Mouse (Mus musculus) right cerebral cortex, postnatal 4 days (tissue): ENCODE results near the gene Dazap2.
"Not testable (repeated sequence)": the region's sequence is repeated elsewhere in the genome, so short reads cannot be mapped to it uniquely, and the experiment has no call there.

ENCODE experiments used
- DNase-seq: peaks from one replicate; pipeline ENCODE4 v3.0.0-alpha.2; 2022

Gene Dazap2

GRCm38 (mm10) chr15:100612432-100612831 is 2.7 kb upstream of the Dazap2 start:
- no peak for DNase-seq

- DNase-seq = peak; percentile 81
These were observed 1.6 kb upstream of the Dazap2 start for GRCm38 (mm10) chr15:100613584-100613983.

DNA sequence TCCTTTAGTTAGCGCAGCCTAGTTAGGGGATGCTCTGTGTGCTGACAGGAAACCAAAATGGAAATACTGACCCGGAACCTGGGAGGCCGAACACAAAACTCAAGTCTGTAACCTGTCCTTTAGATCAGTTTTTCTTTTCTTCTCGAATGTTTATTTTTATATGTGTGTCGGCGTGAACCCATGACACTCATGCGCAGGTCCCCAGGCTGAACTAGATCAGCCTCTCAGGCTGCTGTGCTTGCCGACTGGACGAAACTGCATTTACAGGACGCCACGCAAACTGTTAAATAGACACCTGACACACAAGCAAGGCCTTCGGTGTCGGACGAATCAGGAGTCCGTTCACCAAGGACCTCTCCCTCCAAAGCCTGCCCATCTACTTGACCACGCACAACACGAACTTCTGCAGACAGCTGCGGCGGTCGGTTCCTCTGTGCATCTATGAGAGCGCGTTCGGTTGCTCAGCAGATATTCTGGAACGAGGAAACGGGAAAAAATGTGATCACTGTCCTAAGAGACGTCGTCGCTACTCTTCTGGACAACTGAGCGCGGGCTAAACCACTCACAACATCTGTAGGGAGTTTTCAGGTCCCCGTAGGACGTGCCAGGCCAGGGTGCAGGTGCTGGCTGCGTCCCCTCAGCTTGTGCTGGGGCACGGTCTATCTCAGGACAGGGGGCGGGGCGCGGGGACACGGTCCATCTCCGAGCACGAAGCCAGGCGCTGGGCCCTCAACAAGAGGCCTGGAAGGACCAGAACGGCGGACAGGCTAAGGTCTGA is 742 bp upstream of the Dazap2 start:
- no peak for DNase-seq

DNA sequence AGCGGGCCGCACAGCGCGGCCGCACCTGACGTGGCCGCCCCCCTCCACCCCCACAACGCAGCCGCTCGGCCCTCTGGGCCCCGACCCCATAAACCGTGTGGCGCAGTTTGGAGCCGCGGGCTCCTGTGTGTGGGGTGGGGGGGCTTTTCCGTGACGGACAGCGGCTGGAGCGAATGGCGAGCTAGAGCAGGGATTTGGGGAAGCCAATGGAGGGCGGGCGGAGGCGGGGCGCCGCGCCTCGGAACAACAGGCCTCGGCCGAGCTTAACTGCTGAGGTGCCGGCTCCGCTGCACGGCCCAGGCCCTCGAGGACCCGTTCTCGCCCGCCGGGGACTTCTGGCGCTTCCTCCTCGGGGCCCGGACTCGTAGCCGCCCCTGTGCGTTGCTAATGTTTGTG is 674 bp downstream of the Dazap2 start:
- DNase-seq = peak; percentile 98

DNA sequence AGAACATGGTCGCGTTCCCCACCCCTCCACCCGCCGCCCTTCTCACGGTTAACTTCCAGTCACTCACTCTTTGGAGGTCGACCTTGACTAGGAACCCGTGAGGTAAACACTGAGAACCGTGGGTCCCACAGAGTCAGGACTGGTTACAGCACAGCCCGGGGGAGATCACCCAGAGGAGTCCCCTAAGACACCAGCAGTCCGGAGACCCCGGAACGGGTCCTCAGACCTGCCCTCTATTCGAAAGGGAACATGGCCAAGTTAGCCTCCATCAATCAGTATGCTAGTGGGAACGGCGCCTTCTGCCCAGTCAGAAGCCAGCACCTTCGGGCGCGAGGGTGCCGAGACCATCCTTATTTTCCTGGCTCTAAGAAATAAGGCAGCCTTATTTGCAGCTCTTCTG is 1.1 kb downstream of the Dazap2 start:
- no peak for DNase-seq

DNA sequence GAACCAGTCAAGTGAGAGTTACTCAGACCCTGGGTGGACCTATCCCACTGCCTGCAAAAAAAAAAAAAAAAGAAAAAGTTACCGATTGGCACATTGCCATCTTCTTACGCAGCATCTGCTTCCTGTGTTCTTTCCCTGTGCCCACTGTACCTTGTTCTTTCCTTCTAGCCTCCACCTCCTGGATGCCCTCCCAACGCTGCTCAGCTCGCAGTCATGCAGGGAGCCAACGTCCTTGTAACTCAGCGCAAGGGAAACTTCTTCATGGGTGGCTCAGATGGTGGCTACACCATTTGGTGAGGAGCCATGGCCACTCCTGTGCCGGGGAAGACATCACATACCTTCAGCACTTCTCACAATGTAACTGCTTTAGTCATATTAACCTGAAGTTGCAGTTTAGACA is 4.1 kb downstream of the Dazap2 start:
- DNase-seq = no peak

- not testable (repeated sequence) for DNase-seq
These were observed 6.5 kb downstream of the Dazap2 start for GRCm38 (mm10) chr15:100621671-100622070.

DNA sequence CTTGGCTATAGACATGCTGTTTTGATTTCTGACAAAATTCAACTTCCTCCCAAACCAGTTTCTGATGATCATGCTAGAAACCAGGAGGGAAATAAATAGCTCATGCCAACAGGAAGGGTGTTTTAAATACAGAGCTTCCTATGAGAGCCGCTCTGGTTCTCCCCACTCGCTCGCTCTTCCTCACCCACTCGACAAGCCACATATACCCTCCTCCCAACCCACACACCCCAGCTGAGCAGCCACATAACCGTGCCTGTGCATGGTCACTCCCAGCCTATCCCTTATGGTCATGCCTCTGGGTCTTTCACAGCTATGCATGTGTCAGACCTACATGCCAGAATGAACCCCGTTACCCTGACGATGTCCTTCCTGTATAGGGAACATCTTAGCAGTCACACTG is 7.0 kb downstream of the Dazap2 start:
- DNase-seq = no peak

GRCm38 (mm10) chr15:100623754-100624153 is 8.6 kb downstream of the Dazap2 start:
- no peak for DNase-seq

- DNase-seq = no peak
These were observed 9.3 kb downstream of the Dazap2 start for GRCm38 (mm10) chr15:100624435-100624834.

- no peak for DNase-seq
These were observed 12.1 kb downstream of the Dazap2 start for GRCm38 (mm10) chr15:100627287-100627686.

DNA sequence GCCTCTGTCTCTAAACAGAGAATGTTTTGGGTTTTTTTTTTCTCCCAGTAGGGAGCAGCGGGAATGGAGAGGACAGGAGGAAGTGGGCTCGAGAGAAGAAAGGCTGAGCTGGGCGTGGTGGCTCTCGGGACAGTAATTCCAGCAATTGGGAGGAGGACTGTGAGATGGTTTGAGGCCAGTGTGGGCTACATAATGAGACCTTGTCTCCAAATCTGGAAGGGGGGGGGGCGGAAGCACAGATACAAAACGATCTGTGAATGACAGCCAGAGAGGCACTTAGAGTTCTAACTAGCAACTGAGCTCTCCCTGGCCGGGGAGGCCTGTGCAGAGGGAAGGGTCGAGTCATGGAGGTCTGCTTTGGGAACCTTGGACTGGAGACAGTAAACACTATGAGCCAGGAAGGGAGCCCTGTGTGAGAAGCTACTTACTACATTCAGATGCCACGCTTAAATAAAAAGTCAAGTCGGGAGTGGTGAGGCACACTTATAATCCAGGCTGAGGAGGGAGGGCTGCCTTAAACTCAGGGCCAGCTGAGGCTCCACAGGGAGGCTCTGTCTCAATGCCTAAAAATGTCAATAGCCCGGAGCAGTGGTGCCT is 12.7 kb downstream of the Dazap2 start:
- DNase-seq = no peak

GRCm38 (mm10) chr15:100628797-100629196 is 13.6 kb downstream of the Dazap2 start:
- no peak for DNase-seq

GRCm38 (mm10) chr15:100630126-100630525 is 15.0 kb downstream of the Dazap2 start:
- DNase-seq = no peak

DNA sequence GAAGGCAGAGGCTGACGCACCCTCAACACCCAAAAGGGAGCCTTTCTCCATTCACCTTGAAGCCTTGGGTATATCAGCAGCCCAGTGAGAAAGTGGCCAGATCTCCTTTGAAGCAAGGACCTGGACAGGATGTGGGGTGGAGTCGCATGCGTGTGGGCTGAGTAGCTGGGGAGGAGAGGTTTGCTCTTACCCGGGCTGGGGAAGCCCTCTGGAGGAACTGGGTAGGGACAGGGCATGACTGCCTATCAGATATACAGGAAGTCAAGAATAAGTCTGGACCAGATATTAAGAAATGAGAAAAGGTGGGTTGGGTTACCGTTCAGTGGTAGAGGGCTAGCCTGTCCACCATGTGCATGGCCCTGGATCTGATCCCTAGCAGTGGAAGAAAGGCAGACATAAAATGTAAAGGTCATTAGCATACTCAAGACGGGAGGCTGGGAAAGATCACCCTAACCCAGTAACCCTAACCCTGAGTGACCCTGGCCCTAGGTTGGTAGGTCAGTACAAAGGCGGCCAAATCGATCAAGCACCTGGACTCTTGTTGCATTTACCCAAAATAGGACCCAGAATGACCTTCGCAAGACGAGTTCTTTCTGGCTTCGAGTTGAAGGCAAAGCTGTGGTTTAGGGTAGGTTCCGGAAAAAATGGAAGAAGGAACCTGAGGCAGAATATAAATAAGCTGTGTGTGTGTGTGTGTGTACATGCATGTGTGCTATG is 16.5 kb downstream of the Dazap2 start:
- DNase-seq = no peak

DNA sequence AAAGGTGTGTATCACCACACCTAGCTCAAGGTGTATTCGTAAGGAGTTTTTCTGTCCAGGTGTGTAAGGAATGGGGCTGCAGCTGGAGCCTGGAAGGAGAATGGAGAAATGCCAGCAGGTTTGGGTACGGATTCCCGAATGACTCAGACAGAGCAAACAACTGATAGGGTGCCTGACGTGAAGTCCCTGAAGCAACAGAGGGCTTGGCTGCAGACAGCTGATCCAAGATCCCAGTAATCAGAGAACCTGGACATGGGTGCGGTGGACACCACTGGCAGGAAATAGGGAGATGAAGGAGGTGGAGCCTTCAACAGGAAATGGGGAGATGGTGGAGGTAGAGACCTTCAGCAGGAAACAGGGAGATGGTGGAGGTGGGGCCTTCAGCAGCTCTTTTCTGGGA is 17.2 kb downstream of the Dazap2 start:
- DNase-seq = no peak

GRCm38 (mm10) chr15:100633341-100633740 is 18.2 kb downstream of the Dazap2 start:
- no peak for DNase-seq

DNA sequence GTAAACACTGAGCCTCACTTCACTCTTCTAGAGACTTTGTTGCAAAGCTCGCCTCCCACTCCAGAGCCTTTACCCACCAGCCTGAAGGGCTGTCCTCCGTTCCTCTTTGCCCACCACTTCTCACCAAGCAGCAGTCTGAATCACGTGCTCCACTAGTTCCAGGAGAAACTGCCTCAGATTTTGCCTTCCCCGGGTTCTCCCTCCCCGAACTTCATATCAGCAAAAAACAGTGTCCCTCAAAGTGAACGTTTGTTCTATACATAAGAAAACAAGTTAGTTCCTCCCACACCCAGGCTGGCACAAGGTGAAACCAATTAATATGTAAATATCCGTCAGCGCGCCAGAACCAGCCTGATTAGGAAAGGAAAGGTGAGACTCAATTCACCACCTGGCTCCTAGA is 20.1 kb downstream of the Dazap2 start:
- DNase-seq = no peak

- DNase-seq = no peak
These were observed 20.9 kb downstream of the Dazap2 start for GRCm38 (mm10) chr15:100635851-100636645.

GRCm38 (mm10) chr15:100636700-100637501 is 21.8 kb downstream of the Dazap2 start, which contains the start of gene Smagp:
Gene Smagp (minus strand): TSS chr15:100636940.
- no peak for DNase-seq

GRCm38 (mm10) chr15:100637661-100638060 is 22.5 kb downstream of the Dazap2 start:
- no peak for DNase-seq
